Mouse (Mus musculus) hindlimb bud, embryonic 11.5 days (tissue): ENCODE data around the gene Ccpg1.
A peak's percentile ranks its signal among the peaks of the same experiment; 100 is the strongest.

ENCODE experiments used
- DNase-seq: peaks from one replicate; pipeline ENCODE4 v3.0.0-alpha.2; 2012; ENCODE audit warnings: low read depth, low spot score; ENCODE audit errors: extremely low spot score

Ccpg1 gene

DNA sequence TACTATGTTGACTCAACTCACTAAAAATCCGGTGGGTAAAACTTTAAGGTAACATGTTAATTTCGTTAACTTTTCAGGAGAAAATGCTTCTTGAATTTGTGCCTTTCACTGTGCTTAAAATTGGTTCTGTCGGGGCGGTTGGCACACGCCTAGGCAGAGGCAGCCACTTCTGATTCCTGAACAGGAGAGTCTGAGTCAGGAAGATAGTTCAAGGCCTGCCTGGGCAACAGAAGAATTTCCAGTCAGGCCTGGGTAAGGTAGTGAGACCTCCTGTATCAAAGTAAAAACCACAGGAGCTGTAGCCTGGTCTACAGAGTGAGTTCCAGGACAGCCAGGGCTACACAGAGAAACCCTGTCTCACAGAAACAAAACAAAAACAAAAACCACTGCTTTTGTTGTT, 7.3 kb downstream of the Ccpg1 start:
- no peak for DNase-seq

DNA sequence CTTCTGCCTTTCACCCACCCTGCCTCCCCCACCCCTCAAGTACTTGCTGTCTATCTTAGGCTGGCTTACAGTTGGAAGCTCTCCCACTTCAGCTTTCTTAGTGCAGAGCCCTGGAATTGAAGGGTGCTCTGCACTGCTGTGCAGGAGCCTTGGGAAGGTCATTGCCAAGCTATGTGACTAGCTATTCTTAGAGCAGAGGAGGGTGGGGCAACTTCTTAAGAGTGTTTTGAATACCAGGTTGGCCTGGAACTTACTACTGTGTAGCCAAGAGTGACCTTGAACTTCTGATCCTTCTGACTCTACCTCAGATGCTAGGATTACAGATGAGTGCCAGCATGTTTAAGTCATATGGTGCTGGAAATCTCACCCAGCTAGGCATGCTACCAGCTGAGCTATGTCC, 10.9 kb downstream of the Ccpg1 start:
- DNase-seq = no peak

DNA sequence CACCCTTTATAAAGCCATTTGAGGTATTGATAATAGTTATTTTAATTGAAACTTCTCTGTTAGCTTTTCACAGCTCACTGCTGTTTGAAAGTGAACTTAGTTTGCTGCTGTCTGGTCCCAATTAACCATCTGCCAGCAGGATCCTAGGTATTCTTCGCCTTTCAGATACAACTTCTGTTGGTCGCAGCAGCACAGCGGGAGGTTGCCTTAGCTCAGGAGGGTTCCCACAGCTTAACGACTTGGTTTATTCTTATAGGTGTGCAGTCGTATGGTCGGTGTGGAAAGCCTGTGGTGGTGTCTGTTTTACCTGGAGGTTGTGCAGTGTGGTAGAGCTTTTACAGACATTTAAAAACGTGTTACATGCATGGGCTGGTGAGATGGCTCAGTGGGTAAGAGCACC, 11.6 kb downstream of the Ccpg1 start:
- DNase-seq = no peak

DNA sequence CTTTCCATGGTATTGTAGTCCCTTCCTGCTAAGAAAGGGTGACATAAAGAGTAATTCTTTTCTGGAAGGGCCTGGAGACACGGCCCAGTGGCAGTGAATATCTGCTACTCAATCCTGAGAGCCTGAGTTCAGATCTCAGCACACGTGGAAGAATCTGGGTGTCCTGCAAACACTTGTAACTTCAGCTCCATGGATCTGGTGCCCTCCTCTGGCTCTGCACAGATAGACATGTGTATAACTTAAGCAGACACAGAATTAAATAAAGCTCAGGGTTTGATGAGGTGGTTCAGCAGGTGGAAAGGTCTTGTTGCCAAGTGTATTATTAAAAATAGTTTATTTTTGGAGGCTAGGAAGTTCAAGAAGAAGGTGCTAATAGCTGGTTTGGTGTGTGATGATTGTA, 15.3 kb downstream of the Ccpg1 start:
- DNase-seq = no peak

DNA sequence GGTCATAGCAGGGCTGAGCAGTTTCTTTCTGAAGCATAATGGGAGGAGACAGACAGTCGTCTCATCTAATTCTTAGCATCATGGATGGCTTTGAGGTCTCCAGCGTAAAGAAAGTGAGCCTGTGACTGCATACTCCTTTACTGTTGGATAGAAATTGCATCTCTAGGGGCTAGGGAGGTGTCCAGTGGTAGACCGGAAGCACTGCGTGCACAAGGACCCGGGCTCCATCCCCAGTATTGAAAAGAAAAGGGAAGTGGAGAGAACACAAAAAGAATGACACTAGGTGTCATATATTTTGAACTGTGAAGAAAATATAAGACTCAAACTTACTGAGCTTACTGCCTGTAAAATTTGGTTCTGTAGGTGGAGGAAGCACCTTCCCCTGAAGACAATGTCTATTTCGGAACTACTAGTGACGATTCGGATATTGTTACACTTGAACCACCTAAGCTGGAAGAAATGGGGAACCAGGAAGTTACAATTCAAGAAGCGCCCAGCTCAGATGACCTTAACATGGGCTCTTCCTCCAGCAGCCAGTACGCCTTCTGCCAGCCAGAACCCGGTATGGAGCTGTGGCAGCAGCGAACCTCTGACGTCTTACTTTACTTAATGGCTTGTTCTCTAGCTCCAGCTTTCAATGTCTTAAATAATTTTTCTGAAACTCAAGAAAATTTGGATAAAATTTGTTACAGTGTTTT, 16.2 kb downstream of the Ccpg1 start:
- no peak for DNase-seq

DNA sequence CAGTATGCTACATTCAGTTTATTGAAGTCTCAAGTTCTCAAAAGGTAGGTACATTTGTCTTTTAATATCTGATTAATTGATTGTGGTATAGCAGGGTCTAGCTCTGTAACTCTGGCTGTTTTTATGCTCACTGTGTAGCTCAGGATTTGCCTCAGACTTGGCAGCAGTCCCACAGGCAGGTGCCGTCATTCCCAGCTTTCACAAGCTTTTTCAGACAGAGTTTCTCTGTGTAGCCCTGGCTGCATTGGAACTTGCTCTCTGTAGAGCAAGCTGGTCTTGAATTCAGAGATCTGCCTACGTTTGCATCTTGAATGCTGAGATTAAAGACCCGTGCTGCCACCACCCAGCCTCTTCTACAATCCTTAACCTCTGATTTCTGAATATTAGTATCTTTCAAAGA, 16.9 kb downstream of the Ccpg1 start:
- no peak for DNase-seq

DNA sequence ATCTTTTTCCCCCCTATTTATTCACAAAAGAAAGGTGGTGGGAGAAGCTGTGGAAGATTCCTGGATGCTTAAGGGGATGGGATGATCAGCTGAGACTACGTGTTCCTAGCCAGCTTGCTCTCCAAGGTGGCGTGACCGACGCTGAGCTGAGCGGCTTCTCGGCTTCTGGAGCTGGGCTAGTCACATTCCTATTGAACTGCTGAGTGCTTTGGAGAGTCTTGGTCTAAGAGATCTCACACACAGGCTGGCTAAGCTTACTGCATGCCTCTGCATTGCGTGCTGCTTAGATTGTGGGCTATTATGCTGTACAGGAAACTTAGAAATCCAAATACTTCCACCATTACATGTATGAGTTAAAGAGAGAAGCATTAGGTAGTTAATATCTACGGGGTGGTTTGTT, 18.8 kb downstream of the Ccpg1 start:
- no peak for DNase-seq

DNA sequence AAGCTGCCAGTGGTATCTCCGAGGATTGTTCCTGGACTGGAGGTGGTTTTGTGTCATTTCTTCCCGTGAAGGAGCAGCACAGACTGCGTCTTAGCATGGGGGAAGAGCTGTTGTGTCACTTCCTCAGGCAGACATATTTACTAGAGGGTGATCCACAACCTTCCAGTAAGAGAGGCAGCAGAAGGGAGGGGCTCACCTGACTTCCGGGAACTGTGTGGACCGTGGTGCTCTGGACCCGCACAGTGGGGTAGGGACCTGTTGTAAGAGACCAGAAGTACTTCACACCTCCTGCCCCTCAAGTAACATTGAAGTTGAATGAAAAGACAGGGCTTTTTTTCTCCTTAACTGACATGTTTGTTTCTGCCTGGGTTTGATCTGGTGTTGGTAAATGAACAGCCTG, 19.9 kb downstream of the Ccpg1 start:
- DNase-seq = no peak

DNA sequence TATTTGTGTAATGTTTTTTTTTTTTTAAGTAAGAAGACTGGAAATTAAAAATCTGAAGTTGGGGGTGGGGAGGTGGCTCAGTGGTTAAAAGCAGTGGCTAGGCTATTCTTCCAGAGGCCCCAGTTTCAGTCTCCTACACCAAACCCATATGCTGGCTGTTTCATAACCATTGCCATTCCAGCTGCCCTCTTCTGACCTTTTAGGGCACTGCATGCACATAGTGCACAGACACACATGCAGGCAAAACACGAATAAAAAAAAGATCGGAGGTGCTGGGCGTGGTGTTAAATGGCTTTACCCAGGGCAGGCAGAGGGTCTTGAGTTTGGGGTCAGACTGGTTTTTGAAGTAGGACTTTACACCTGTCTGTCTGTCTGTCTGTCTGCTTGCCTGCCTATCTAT, 20.9 kb downstream of the Ccpg1 start:
- no peak for DNase-seq

DNA sequence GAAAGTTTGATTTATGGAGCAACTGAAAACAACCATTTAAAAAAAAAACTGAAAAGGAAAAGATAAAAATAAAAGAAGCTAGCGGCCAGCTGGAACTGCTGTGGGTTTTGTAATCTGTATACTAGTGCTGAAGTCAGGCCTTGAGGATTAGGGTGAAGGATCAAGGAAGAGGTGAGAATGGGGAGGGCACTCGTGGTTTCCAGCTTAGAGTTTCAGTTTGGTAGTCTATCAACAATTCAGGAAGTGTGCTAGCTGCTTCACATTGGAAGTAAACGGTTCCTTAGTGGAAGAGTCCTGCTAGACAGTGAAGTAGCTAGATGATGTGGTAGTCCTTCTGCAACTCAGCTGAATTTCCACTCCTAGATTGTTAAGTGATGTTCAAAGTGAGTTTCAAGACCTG, 23.2 kb downstream of the Ccpg1 start:
- DNase-seq = no peak

DNA sequence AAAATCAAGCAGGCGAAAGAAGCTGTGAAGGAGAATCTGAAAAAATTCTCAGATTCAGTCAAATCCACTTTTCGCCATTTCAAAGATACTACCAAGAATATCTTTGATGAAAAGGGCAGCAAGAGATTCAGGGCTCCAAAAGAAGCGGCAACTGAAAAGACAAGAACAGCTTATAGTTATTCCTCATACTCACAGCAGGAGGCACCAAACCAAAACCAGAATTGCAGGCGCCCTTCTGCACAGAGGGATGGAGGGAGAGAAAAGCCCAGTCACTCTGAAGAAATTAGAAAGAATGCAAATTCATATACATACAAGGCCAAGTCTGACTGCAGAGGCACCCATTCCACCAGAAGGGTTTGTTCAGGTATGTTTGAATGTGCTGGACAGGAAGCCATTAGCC, 27.4 kb downstream of the Ccpg1 start:
- no peak for DNase-seq

DNA sequence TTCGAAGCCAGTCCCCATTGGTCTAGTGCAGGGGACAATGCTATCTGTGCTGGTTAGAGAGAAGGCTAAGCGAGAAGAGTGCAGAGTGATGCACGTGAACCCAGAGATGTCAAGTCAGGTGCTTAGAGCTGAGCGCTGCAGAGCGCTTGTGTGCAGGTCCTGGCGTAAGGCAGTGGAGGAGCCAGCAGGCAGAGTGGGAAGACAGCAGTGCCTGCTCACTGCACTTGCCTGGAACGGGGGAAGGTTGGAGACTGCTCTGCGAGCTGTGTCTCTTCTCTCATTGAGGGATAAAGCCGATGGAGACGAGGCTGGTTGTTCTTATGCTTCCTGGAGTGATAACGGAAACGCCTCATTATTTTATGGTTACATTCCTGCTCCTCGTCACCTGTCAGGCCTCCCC, 29.5 kb downstream of the Ccpg1 start:
- no peak for DNase-seq

DNA sequence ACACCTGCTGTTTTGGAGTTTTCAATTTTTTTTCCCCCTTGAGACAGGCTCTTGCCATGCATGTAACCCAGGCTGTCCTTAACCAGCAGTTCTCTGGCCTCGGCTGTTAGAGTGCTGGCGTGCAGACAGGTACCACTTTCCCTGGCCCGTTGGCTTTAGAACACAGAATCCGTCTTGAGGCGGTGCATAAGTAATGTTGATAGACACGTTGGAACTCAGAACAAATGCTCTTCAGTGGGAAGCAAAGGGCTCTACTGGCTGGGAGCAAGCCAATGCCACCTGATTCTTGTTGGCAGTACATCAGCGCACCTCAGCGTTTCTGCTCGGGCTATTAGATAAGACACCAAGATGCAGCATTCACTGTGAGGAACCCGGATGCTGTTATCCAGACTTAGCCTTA, 34.6 kb downstream of the Ccpg1 start:
- no peak for DNase-seq

DNA sequence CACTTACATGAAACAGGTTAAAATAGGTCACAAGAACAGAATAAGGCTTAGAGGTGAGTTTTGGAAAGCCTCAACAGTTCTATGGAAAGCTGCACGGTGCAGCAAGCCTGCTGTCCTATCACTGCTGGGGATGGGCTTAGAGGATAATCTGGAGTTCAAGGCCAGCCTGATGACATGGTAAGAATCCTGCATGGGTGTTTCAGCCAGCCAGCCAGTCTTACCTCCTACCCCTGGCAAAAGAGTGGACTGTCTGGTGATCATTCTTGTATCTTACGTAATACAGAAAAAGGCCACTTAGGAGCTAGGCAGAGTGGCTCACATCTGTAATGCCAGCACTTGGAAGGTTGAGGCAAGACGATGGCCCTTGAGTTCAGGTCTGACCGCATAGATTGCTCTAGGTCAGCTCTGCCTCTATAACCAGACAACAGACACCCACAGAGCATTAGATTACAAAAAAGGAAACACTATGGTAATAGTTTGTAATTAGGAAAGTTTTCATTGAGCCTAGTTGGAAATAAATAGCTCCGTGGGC, 35.4 kb downstream of the Ccpg1 start:
- DNase-seq = no peak

DNA sequence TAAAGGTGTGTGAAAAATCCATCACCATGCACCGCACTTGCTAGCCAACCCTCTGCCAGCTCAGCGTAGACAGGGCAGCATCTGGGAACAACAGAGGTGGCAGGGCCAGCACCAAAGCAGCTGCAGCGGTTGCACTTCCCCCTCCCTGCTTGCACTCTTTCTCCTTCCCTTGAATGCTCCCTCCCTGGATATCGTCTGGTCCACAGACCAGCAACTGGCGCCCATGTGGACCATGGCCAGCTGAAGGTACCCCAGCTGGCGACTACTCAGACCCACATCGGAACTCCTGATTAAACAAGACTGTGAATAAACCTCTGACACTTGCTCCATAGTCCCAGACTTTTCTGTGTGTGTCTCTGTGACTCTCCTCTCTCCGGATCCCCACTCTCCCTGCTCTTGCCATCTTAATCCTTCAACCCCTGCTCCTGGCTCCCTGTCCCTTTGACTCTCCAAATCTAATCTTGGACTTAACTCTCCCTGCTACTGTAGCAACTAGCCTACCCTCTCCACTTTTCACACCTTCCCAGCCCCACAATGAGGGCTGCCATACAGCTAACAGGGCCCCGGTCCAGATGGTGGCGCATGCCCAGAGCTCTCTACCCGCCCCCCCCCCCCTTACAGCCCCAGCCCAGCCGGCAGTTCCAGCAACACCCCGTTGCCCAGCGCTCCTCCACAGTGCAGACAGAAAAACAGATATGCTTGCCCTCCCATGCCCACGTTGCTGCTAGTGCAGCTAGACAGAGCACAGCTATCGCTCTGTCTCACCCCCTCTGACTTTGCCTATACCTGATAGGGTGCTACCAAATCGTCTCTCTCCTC, 40.8 kb downstream of the Ccpg1 start:
- DNase-seq = no peak

DNA sequence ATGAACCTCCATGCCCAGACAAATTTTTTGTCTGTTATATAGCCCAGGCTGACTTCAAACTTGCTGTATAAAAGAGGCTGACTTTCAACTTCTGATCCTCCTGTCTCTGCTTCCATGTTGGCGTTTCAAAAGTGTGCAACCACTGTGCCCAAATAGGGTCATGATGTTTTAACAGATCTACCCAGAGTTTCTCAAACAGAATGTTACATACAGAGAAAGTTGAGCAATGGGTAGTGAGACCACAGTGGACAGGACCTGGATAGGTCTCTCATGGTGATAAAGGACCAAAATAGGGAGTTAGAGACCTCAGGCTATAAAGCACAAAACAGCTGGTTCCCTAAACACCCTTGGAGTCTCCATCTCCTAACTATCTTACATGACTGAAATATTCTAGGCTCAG, 45.2 kb downstream of the Ccpg1 start:
- DNase-seq = no peak

DNA sequence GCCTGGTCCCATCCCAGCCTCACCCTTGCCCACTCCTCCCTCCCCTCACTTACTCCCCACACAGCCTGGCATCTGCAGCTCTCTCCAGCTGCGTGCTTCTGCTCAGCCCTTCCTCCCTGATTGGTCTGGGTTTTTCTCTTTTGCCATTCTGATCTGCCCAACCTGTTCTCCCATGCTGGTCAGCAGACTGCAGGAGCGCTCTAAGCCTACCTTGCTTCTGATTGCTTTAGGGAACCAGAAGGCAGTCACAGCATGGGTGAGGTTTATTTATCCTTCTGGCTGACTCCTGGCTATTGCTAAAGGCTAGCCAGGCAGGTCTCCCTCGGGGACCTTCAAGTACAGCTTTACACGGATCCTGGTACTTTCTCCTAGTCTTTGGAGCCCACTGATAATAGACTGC, 46.2 kb downstream of the Ccpg1 start:
- no peak for DNase-seq

DNA sequence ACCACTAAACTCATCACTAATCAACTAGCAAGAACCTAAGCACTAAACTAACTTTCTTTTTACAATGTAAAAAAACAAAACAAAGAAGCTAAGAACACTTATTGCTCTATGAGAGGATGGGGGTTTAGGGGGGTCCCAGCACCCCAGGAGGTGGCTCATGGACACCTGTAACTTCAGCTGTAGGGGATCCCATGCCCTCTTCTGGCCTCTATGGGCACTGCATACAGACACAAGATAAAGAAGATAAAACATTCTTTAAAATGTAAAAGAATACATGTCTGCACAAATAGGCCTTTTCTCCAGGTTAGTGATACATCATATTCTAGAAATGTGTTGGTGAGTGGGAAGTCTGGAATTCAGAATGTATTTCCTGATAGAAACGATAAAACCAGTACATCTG, 48.2 kb downstream of the Ccpg1 start:
- DNase-seq = no peak

DNA sequence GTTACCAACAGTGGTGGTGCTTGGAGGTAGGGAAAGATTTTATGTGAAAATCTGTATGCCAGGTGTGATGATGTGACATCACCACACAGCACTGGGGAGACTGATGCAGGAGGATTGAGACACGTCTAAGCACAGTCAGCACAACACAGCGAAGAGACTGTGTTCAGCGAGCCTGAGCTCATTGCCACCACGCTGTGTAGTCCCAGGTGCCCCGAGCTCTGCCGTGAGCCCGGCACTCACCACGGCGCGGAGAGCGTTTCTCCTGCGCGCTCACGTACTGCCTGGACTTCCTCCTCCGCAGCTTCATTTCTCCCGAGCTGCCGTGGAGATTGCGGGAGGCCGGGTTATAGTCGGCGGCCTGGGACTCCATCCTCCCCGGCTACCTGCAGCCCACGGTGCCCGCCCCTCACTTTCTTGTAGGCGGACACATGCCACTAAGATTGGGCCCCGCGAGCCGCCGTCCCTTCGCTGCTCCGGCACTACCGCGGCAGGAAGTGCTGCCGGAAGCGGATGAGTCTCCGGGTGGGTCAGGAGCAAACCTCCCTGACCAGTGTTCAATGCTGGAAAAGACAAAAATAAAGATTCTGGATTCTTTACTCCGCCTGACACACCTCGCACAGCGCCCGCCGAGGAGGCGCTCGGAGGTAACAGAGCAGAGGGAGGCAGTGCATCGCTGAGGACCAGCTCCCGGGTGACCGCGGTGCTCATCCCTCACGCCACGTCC, 54.2 kb downstream of the Ccpg1 start:
- DNase-seq = no peak

DNA sequence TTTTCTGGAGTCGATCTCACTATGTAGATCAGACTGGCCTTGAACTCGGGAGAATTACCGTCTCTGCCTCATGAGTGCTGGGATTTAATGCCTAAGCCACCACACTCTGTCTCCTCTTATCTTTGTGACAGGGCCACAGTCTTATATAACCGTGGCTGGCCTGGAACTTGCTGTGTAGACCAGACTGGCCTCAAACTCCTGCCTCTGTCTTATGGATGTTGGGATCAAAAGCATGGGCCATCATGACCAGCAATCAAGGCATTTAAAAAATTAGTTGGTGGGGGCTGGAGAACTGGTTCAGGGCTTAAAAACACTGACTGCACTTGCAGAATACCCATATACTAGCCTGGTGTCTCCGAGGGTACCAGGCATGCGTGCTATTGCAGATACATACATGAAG, 54.9 kb downstream of the Ccpg1 start, which contains the start of gene Pigb:
Pigb (minus strand) TSS at position 299 of the 400 bp plus-strand sequence.
- DNase-seq = no peak

DNA sequence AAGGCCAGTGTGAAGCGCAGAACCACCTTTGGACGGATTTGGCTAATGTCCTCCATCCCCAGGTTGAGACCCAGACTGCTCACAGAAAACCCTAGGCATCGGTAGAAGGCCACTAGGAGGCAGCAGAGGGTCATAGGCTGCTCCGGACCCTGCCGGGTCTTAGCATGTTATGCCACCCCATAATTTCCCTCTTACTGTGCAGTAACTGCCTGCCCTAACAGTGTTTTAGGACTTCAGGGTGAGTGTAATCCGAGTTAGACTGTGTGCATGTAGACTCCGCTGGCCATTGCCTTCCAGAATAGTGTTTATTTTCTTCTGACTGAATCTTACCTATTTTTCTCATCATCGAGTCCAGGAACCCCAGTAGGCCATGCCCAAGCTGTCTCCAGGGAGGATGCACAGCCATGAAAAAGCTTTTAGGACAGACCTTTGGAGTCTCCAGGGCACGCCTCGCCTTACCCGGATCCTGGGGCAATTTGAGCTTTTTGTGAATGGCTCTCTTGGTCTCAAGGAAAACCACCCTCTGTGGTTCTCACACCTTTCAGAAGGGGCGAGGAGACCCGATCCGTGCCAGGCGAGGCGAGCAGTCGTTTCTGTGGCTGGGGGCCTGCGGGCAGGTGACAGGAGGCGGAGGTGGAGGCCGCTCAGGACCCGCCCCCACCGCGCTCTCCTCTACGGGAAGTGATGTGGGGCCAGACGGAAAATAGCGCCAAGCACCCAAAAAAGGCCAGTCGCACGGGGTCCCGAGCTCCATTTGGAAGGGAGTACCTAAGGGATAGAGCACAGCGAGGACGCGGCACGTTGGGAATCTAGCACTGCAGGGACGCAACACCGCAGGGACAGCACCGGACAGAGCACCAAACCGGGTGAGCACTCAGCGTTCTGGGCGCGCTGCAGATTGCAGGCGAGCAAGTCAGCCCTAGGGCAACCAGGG, 59.2 kb downstream of the Ccpg1 start, which contains the start of gene Rab27a:
Rab27a (plus strand) TSS at position 709 of the 934 bp plus-strand sequence.
- DNase-seq = peak; percentile 76
